Mouse (Mus musculus): ENCODE results near the gene Cd68. TPM values are rescaled to one million over a fixed set of nuclear protein-coding genes. Genes with fewer than 3 reads are reported as not detected.

Cd68 gene
- polyA plus RNA-seq (2015; fragmentation: Nextera tagmentation; extraction: Ambion mirVana), result 9.4 and 10.4 TPM in 2 replicates

GRCm38 (mm10) chr11:69665961-69666664, at the start of gene Cd68:
Gene Cd68 (minus strand): TSS chr11:69666153.
- Histone ChIP-seq H3K27me3 (replicated peaks) (no peaks in the 10 kb centered on the region), H3K4me1 (peaks cover 43% of the 10 kb centered on the region), H3K4me3 (no peak within 1 kb of the TSS), H3K9ac (no peak within 1 kb of the TSS), H3K9me3 (no peaks in the 10 kb centered on the region), H3K27ac (peak within 1 kb of the TSS; percentile 17; the same call in 1 of the 2 replicates), H3K4me2 (no peak within 1 kb of the TSS), H3K36me3 (replicated peaks) (peaks cover 50% of the 10 kb centered on the region)
- ATAC-seq (replicated peaks), result no peak
- 32% methylated on average over 7 of the region's 7 CpGs for WGBS

- Histone ChIP-seq H3K9ac (no peak overlapping the region), H3K4me2 (no peak overlapping the region), H3K27me3 (replicated peaks) (no peaks in the 10 kb centered on the region), H3K36me3 (replicated peaks) (no peaks in the 10 kb centered on the region), H3K4me1 (no peaks in the 10 kb centered on the region), H3K9me3 (no peaks in the 10 kb centered on the region), H3K27ac (no peak overlapping the region), H3K4me3 (no peak overlapping the region)
- WGBS, result 63% methylated on average over 9 of the region's 9 CpGs
- no peak for ATAC-seq (replicated peaks)
Observed at GRCm38 (mm10) chr11:69715482-69715881, 49.5 kb upstream of the Cd68 start.

DNA sequence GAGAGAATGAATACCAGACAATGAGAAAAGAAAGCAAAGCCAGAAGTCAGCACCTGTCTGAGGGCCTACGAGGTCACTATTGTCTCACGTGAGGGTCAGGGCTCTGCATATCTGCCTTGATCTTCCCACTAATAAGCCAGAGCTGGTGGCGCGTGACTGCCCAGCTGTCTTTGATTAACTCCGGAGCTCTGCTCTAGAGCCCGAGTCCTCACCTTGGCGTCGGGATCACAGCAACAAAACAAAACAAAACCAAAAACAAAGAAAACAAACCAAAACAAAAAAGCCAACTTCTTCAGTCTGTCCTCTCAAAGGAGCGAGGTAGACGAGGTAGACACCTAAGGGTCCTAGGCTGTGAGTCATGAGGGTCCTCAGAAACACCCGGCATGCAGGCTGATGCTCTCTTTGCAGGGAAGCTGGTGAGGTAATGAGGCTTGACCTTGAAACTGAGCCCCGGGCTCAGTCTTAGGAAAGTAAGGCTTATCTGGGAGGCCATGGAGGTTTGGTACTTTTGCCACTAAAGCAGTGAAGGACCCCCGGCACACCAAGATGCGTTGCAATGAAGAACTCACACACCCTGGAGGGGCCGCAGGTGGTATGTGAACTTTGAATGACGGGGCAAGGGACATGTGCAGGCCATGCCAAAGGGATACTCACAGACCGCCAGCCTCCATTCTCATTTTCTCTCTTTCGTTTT, 48.8 kb upstream of the Cd68 start:
- ATAC-seq (replicated peaks), result no peak
- Histone ChIP-seq H3K4me2 (no peak overlapping the region), H3K36me3 (replicated peaks) (no peaks in the 10 kb centered on the region), H3K9ac (no peak overlapping the region), H3K27ac (no peak overlapping the region), H3K4me3 (no peak overlapping the region), H3K27me3 (replicated peaks) (no peaks in the 10 kb centered on the region), H3K9me3 (no peaks in the 10 kb centered on the region), H3K4me1 (no peaks in the 10 kb centered on the region)
- WGBS, result 65% methylated on average over 18 of the region's 18 CpGs

- no peak overlapping the region for H3K4me2 ChIP-seq
- H3K4me3 ChIP-seq, result no peak overlapping the region
- H3K9ac ChIP-seq, result no peak overlapping the region
- no peak overlapping the region for H3K27ac ChIP-seq
- no peaks in the 10 kb centered on the region for H3K4me1 ChIP-seq
- 83% methylated on average over 20 of the region's 20 CpGs for WGBS
- ATAC-seq (replicated peaks), result no peak
- H3K36me3 ChIP-seq (replicated peaks), result no peaks in the 10 kb centered on the region
- H3K9me3 ChIP-seq, result no peaks in the 10 kb centered on the region
- H3K27me3 ChIP-seq (replicated peaks), result no peaks in the 10 kb centered on the region
Observed at GRCm38 (mm10) chr11:69712954-69713672, 47.2 kb upstream of the Cd68 start.

DNA sequence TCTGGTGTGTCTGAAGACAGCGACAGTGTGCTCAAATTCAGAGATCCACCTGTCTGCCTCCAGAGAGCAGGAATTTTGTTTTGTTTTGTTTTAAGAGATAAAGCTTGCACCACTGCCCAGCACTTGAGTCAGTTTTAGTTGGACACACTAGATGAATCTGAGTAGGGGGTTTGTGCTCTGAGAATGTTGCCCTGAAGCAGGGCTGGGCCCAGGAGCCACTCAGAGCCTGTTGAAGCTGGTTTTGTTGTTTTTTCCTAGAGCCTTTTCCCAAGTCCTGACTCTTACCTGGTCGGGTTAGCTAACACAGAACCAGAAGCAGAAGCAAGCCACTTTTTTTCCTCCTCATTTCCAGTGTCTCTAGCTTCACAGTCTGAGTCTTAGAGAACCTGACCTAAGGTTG, 45.1 kb upstream of the Cd68 start:
- 84% methylated on average over 2 of the region's 2 CpGs for WGBS
- no peak overlapping the region for H3K9ac ChIP-seq
- no peaks in the 10 kb centered on the region for H3K4me1 ChIP-seq
- H3K9me3 ChIP-seq, result no peaks in the 10 kb centered on the region
- H3K27me3 ChIP-seq (replicated peaks), result no peaks in the 10 kb centered on the region
- H3K4me3 ChIP-seq, result no peak overlapping the region
- no peak overlapping the region for H3K27ac ChIP-seq
- no peaks in the 10 kb centered on the region for H3K36me3 ChIP-seq (replicated peaks)
- H3K4me2 ChIP-seq, result no peak overlapping the region
- ATAC-seq (replicated peaks), result no peak

DNA sequence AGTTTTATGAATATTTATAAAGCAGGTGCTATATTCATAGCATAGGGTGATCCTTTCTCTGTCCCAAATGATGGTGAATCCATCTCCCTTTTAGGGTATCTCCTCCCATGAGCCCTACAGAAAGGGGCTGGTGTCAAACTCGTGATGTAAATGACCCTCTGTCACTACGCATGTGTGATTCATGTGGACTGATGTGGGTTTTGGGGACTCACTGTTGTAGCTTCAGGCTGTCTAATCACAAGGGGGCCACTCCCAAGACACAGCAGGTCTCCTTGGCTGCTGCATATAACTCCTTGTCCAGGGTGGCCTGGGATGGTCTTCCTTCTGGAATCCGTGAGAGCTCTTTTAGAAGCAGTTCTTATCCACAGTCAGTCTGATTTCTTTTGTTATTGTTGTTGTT, 44.5 kb upstream of the Cd68 start:
- Histone ChIP-seq H3K9ac (no peak overlapping the region), H3K27me3 (replicated peaks) (no peaks in the 10 kb centered on the region), H3K9me3 (no peaks in the 10 kb centered on the region), H3K27ac (no peak overlapping the region), H3K4me2 (no peak overlapping the region), H3K36me3 (replicated peaks) (no peaks in the 10 kb centered on the region), H3K4me1 (no peaks in the 10 kb centered on the region), H3K4me3 (no peak overlapping the region)
- ATAC-seq (replicated peaks), result no peak
- 79% methylated on average over 3 of the region's 3 CpGs for WGBS

GRCm38 (mm10) chr11:69709554-69710446, 43.8 kb upstream of the Cd68 start:
- Histone ChIP-seq H3K4me2 (no peak overlapping the region), H3K27me3 (replicated peaks) (no peaks in the 10 kb centered on the region), H3K27ac (no peak overlapping the region), H3K9ac (no peak overlapping the region), H3K4me3 (no peak overlapping the region), H3K9me3 (no peaks in the 10 kb centered on the region), H3K4me1 (no peaks in the 10 kb centered on the region), H3K36me3 (replicated peaks) (no peaks in the 10 kb centered on the region)
- no peak for ATAC-seq (replicated peaks)
- WGBS, result 51% methylated on average over 11 of the region's 11 CpGs

DNA sequence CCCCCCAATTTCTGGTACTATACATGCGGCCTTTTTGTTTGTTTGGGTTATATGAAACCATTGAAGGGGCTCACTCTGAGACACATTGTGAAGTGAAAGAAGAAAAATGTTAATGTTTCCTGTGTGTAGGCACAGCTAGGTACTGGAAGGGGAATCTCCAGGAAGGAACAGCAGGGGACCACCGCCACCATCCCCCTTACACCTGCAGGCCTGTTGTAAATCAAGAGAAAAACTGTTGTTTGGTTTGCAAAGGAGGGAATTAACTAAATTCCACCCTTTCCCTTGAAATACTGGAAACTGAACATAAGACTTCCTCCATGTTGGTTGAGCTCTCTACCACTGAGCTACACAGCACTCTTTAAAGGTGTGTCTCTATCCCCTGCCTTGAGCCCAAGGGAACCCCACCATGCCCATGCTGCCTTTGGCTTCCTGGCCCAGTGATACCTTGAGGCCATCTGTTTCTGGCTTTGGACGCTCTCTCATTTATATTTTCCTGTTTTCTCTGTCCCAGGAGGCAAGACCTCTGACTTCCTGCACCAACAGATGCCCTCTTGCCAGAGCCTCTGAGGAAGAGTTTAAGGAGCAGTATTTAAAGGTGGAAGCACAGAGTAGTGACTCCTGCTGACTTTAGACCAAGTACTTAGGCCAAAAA, 42.8 kb upstream of the Cd68 start:
- no peak for ATAC-seq (replicated peaks)
- no peak overlapping the region for H3K9ac ChIP-seq
- no peak overlapping the region for H3K27ac ChIP-seq
- H3K4me2 ChIP-seq, result no peak overlapping the region
- H3K4me1 ChIP-seq, result no peaks in the 10 kb centered on the region
- H3K9me3 ChIP-seq, result no peaks in the 10 kb centered on the region
- no peaks in the 10 kb centered on the region for H3K27me3 ChIP-seq (replicated peaks)
- 86% methylated on average over 3 of the region's 3 CpGs for WGBS
- no peak overlapping the region for H3K4me3 ChIP-seq
- no peaks in the 10 kb centered on the region for H3K36me3 ChIP-seq (replicated peaks)

DNA sequence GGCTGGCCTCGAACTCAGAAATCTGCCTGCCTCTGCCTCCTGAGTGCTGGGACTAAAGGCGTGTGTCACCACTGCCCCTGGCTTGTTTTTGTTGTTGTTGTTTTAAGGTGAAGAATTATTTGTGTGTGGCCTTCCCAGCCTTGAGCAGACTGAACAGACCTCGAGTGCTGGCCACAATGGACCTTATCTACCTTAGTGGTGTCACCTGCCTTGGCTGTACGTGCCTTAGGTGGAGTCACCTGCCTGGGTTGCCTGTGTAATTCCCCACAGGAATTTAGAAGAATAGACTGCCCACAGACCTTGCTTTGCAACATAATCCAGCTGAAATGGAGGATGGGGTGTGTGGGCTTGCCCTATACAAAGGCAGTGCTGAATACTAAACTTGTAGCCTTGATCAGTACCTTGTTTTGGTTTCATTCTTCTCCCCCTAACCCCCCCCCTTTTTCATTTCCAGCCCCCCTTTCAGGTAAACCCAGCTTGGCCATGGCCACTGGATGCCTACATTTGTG, 42.0 kb upstream of the Cd68 start:
- no peaks in the 10 kb centered on the region for H3K36me3 ChIP-seq (replicated peaks)
- H3K9ac ChIP-seq, result no peak overlapping the region
- no peak for ATAC-seq (replicated peaks)
- H3K4me3 ChIP-seq, result no peak overlapping the region
- H3K9me3 ChIP-seq, result no peaks in the 10 kb centered on the region
- no peak overlapping the region for H3K27ac ChIP-seq
- H3K4me2 ChIP-seq, result no peak overlapping the region
- no peaks in the 10 kb centered on the region for H3K4me1 ChIP-seq
- 86% methylated on average over 4 of the region's 4 CpGs for WGBS
- H3K27me3 ChIP-seq (replicated peaks), result no peaks in the 10 kb centered on the region

DNA sequence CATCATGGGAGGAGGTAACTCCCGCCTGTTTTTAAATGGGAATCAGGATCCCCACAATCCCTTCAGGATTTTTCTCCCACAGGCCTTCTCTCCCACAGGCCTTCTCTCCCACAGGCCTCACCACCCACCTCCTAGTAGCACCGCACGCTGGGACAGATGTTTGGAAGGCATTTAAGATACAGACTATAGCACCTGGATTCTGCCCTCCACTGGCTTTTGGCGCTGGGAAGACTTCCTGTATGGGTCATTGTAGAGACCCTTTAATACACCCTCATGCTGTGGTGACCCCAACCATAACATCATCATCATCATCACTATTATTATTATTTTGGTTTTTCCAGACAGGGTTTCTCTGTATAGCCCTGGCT, 41.5 kb upstream of the Cd68 start:
- no peak overlapping the region for H3K9ac ChIP-seq
- no peaks in the 10 kb centered on the region for H3K4me1 ChIP-seq
- no peaks in the 10 kb centered on the region for H3K27me3 ChIP-seq (replicated peaks)
- WGBS, result 89% methylated on average over 4 of the region's 4 CpGs
- no peaks in the 10 kb centered on the region for H3K9me3 ChIP-seq
- H3K36me3 ChIP-seq (replicated peaks), result no peaks in the 10 kb centered on the region
- no peak overlapping the region for H3K4me2 ChIP-seq
- ATAC-seq (replicated peaks), result no peak
- no peak overlapping the region for H3K4me3 ChIP-seq
- H3K27ac ChIP-seq, result no peak overlapping the region

DNA sequence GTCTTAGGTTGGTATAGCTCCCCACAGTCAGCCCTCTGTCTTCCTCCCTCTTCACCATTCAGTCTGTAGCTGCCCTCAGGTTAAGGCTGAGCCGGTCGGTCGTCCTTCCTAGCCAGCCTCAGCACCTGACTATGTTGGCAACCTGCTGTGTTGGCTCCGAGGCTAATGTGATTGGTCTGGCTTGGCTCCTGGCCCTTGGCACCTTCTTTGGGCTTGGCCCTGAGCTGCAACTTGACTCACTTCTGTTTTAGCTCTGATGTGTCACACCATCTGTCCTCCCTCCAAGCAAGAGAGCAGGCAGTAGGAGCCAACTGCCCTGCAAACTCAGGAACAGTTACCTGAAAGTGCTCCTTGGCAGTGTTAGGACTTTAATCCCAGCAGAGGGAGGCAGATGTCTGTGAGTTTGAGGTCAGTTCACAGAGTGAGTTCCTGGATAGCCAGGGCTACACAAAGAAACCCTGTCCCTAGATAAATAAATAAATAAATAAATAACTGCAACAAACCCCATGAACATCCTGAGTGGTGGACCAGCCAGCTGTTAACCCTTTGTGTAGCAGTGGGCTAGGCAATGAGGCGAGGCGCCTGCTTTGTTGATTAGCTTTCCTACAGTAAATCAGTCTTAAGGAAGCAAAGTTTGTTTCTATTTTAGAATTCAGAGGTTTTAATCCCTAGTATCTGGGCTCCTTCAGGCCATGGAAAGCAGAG, 41.0 kb upstream of the Cd68 start:
- Histone ChIP-seq H3K4me1 (no peaks in the 10 kb centered on the region), H3K36me3 (replicated peaks) (no peaks in the 10 kb centered on the region), H3K4me2 (no peak overlapping the region), H3K27ac (no peak overlapping the region), H3K9ac (no peak overlapping the region), H3K4me3 (no peak overlapping the region), H3K27me3 (replicated peaks) (no peaks in the 10 kb centered on the region), H3K9me3 (no peaks in the 10 kb centered on the region)
- WGBS, result 49% methylated on average over 6 of the region's 6 CpGs
- no peak for ATAC-seq (replicated peaks)

Data from midbrain, embryonic 15.5 days (tissue).